Mouse (Mus musculus) retina, embryonic 14.5 days (tissue): ENCODE measurements around the gene Scp2d1.
A peak's percentile ranks its signal among the peaks of the same experiment; 100 is the strongest.
"Not testable (repeated sequence)": the region's sequence is repeated elsewhere in the genome, so short reads cannot be mapped to it uniquely, and the experiment has no call there.

Experiments
- DNase-seq: peaks from one replicate; pipeline ENCODE4 v3.0.0-alpha.2; 2015; ENCODE audit warnings: low spot score

Scp2d1 gene

GRCm38 (mm10) chr2:144823356-144823755 is at the start of gene Scp2d1:
Scp2d1 (plus strand) TSS chr2:144823656.
- not testable (repeated sequence) for DNase-seq

- no peak for DNase-seq
Measured at GRCm38 (mm10) chr2:144774636-144775160, 48.8 kb upstream of the Scp2d1 start.

GRCm38 (mm10) chr2:144775626-144776025 is 47.8 kb upstream of the Scp2d1 start:
- no peak for DNase-seq

- no peak for DNase-seq
Measured at GRCm38 (mm10) chr2:144779263-144779662, 44.2 kb upstream of the Scp2d1 start.

- DNase-seq, result no peak
Measured at GRCm38 (mm10) chr2:144780731-144781130, 42.7 kb upstream of the Scp2d1 start.

- DNase-seq, result no peak
Measured at GRCm38 (mm10) chr2:144781871-144782270, 41.6 kb upstream of the Scp2d1 start.

- DNase-seq, result no peak
Measured at GRCm38 (mm10) chr2:144782481-144782880, 41.0 kb upstream of the Scp2d1 start.

- DNase-seq, result no peak
Measured at GRCm38 (mm10) chr2:144783190-144783589, 40.3 kb upstream of the Scp2d1 start.

- no peak for DNase-seq
Measured at GRCm38 (mm10) chr2:144783831-144784230, 39.6 kb upstream of the Scp2d1 start.

- DNase-seq, result no peak
Measured at GRCm38 (mm10) chr2:144791671-144792294, 31.7 kb upstream of the Scp2d1 start.

- DNase-seq, result no peak
Measured at GRCm38 (mm10) chr2:144797515-144797914, 25.9 kb upstream of the Scp2d1 start.

- DNase-seq, result no peak
Measured at GRCm38 (mm10) chr2:144807766-144808754, 15.4 kb upstream of the Scp2d1 start.

- DNase-seq, result no peak
Measured at GRCm38 (mm10) chr2:144828457-144828985, 5.1 kb downstream of the Scp2d1 start.

- DNase-seq, result no peak
Measured at GRCm38 (mm10) chr2:144836667-144837311, 13.3 kb downstream of the Scp2d1 start.

- DNase-seq, result no peak
Measured at GRCm38 (mm10) chr2:144837312-144837679, 13.8 kb downstream of the Scp2d1 start.

- DNase-seq, result peak; percentile 15
Measured at GRCm38 (mm10) chr2:144868827-144869226, 45.4 kb downstream of the Scp2d1 start.
